Mouse (Mus musculus) spleen, postnatal 36 days (tissue): ENCODE measurements around the gene Cfap58.

Experiments used
- DNase-seq, 2 experiments: peaks; one replicate each; pipeline ENCODE4 v3.0.0; 2022; ENCODE audit warnings: low spot score in 2 of 2, mixed read lengths in 1 of 2

Gene Cfap58

GRCm38 (mm10) chr19:47917396-47917795 lies 20.1 kb upstream of the Cfap58 start:
- no peak for DNase-seq

GRCm38 (mm10) chr19:47918016-47918415 lies 19.5 kb upstream of the Cfap58 start:
- no peak for DNase-seq

DNA sequence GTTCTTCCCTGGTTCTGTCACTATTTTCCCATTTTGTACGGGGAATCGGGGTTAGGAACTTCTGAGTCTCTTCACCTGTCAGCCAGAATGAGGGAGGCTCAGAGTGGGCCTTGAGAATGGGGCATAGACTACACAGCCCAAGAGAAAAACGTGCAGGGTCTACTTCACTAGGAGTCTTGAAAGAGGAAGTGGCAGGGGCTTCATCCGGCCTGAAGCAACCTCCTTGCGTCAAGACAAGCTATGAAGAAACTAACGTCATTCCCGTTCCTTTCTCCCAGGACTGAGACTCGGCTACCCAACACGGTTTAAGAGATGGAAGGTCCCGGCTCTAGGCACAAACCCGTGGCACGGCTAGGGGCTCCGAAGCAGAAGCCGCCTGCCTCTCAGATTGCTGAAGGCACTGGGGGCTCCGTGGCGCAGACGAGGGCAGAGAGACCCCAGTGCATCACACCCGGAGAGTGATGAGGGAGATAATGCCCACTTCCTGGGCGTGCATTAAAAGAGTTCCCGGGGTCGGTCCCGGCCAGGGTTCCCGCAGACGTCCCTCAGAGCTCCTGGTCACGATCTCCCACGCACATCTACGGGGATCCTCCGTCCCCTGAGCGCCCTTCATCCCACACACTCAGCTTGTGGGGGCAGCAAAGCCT lies 18.9 kb upstream of the Cfap58 start:
- peak; percentile 60 to 68 for DNase-seq

- DNase-seq: peak; percentile 84 to 88
Observed at GRCm38 (mm10) chr19:47919126-47919965, 18.1 kb upstream of the Cfap58 start, which contains the start of the genes Cfap43 and Itprip. Gene Cfap43, minus strand, starts transcription at chr19:47919287. Gene Itprip, minus strand, starts transcription at chr19:47919299.

DNA sequence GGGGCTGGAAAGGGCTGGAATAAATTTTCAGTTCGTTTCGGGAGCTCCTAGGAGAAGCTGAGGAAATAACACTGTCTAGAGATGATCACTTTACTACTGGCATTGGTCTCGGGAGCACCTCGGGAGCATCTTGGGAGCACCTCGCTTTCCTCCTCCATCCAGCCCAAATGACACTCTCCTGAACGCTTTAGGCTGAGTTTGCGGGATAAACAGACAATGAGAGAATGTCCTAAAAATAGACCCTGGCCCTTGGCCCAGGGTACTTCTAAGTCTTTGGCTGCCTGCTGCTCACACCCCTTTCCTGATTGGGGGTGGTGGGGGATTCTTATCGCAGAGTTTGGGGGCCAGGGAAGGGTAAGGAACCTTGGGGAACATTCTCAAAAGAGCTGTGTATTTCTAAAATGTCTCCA lies 17.5 kb upstream of the Cfap58 start:
- DNase-seq: no peak

GRCm38 (mm10) chr19:47925819-47926218 lies 11.7 kb upstream of the Cfap58 start:
- DNase-seq: no peak

GRCm38 (mm10) chr19:47927032-47927431 lies 10.4 kb upstream of the Cfap58 start:
- no peak for DNase-seq

DNA sequence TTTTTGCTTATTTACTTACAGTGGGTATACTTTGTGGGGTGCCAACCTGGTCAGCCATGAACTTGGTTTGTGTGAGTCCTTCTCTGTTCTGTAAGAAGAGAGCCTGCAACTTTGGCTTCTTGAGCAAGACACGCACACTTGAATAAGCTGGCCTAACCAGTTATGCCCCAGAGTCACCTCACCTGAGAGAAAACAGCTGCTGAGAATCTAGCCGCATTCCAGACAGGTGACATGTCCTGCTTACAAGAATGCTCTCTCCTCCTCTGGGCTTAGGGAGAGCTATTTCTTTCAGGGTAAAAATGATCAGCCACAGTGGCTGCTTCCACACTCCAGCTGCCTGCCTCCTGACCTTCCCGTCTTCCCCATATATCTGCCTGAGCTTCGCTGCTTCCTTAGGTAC lies 8.4 kb upstream of the Cfap58 start:
- no peak for DNase-seq

GRCm38 (mm10) chr19:47931982-47932638 lies 5.4 kb upstream of the Cfap58 start:
- peak; percentile 45 to 51 for DNase-seq

DNA sequence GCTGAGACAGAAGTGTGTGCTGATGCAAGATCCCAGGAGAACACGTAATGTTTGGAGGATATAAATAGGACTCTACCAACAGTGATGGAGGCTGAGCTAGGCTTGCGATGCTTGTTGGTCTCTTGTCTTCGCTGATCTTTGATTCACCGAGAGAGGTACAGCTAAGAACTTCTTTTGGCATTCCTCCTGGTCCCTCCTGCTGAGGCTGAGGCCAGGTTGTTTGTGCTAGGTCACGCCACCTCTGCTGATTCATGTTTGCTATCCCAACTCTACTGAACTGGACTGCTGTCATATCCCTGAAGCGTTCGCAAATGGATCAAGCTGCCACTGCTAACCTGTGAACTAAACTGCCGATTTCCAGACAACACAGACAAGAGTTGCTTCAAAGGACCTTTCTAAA lies 3.3 kb upstream of the Cfap58 start:
- no peak for DNase-seq

DNA sequence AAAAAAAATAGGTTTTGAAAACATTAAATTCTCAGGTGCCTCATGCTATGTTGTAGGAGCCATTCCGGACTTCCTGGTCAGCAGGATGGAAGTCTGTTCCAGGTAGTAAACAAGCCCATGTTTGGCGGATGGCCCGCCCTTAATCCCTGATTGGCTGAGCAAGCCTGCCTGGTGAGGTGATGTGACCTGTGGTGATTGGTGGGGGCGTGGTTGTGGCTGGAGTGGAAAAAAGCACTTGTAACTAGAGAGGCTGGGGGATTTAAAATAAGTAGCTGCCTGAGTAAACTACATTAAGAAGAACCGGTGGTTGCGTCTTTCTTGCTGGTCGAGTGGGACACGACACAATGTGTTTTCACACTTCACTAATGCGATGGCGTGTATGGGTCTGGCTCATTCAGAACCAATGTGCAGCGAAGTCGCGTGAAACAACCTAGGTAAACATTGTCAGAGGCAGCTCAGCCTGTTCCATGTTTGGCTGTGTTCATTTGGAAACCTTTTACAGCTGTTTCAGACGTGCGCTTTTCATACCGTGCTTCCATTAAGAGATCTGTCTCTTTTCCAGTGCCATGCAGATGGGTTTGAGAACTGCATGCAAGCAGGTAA lies 2.7 kb upstream of the Cfap58 start:
- DNase-seq: no peak

DNA sequence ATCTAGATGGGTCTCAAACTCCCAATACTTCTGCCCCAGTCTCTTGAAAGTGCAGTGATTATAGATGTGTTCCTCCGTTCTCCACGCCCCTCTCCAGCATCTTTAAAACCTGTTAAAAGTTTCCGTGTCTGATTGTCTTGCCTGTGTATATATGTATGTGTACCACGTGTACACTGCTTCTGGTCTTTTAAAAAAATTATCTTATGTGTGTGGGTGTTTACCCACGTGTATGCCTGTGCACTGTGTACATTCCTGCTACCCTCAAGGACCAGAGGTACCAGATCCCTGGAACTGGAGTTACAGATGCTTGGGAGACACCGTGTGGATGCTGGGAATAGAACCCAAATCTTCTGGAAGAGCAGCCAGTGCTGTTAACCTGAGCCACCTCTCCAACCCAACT lies 1.9 kb upstream of the Cfap58 start:
- no peak for DNase-seq

- DNase-seq: no peak
Observed at GRCm38 (mm10) chr19:47936490-47936889, 985 bp upstream of the Cfap58 start.

GRCm38 (mm10) chr19:47936938-47937337 lies 537 bp upstream of the Cfap58 start:
- no peak for DNase-seq

DNA sequence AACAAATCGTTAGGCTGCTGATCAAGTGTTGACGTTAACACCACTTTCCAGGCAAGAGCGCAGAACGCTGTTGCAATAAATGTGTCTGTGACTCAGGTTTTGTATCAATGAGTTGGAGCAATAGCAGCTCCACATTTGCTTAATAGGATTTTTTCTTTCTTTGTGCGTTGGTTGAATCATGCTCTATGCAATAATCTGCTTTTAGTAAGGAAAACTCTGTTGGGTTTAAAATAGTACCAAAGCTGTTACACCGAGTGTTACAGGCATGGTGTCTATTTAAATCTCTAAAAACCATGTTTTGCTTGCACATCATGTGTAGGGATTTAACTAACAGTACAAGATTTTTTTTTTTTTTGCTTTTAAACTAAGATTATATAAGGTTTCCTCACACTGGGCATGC lies 1.9 kb downstream of the Cfap58 start:
- no peak for DNase-seq

DNA sequence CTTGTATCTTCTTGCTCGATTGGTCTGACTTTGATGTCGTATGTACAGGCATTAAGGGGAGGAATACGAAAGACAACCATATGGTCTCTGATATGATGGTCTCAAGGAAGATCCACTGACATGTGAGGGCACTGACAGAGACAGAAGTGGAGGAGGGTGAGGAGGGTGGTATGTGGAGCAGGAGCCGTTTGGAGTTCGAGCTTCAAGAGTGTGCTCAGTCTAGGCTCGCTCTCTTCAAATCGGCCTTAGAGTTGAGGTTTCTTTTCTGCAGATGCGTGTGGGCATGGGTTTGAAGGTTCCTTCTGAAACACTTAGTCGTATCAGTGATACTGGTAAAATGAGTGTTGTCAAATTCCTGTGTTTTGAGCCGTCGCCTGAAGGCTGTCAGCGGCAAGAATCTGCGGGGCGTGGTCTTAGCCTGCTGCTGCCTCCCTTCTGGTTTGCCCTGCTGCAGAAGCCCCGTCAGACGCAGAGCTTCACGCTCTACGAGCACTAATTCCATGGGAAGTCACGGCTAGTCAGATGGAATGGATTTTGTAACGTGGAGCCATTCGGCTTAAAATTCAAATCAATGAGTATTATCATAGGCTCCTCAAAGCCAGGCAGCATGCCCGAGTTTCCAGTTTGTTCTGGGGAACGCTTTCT lies 9.5 kb downstream of the Cfap58 start:
- DNase-seq: no peak

DNA sequence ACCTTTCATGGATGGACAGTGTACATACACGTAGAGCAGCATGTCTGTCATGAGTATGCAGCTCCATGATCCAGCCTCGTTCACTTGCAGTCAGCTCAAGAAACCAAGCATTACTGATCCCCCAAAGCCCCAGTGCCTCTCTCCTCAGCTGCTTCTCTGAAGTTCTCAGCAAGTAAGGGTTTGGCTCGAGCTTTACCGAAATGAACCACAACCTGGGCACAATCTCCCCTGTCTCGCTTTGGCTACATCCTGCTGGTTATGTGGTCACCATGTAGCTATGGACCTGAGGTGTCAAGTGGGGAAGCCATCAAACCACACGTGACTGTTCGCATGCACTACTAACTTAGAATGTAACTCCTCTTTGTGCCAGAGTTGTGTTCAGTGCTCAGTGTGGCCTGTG lies 13.5 kb downstream of the Cfap58 start:
- DNase-seq: no peak

- DNase-seq: no peak
Observed at GRCm38 (mm10) chr19:47953169-47953568, 15.7 kb downstream of the Cfap58 start.

DNA sequence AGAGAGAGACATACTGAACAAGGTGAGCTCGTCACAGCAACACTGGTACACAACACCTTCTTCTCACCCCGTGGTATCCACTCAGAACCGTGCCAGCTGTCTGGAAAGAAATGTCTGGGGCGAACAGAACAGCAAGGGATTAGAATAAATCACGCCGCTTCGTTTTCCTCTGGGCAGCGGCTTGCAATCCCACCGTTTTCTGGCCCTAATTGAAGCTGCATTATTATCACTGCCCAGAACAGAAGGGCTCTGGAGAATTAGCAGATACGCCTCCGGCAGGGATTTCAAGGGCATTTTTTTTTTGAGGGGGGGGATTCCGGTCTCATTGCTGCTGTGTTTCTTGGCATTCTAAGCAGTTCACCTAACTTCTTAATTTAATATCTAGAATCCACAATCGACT lies 20.7 kb downstream of the Cfap58 start:
- no peak for DNase-seq

DNA sequence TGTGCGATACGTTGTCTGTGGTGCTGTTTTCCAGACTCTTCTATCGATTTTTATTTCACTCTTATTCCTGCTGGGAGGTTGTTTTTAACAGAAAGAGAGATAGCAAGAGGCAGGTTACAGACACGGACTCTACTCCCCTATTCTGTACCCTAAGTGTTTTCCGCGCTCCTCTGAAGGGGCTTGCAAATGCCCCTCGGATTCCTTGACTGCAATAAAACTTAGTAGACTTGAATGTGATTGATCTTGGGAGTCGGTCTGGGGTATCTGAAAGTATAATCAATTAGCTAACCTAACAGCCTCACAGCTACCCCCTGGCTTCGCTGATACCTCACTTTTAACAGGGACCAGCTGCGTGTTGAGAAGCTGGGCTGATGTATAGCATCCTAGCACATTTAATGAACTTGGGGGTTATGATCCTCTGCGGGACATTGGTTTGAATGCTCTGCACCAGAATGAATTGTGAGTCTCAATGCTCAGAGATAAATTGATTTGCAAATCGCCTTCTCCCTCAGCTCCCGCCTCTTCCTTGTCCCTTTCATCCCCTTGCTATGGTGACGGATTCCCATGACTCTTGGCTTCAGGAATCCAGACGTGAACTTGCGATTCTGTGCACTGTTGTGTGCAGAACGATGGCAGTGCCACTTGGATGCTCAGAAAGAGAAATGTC lies 31.7 kb downstream of the Cfap58 start:
- no peak for DNase-seq

- no peak for DNase-seq
Observed at GRCm38 (mm10) chr19:47971066-47971465, 33.6 kb downstream of the Cfap58 start.
